Mouse (Mus musculus) skeletal muscle tissue, adult 2 months (tissue): ENCODE measurements around the gene Agap1.
"Not testable (repeated sequence)": the region's sequence is repeated elsewhere in the genome, so short reads cannot be mapped to it uniquely, and the experiment has no call there.

Experiments used
- DNase-seq: peaks from one replicate; pipeline ENCODE4 v3.0.0-alpha.2; 2012; ENCODE audit warnings: low read depth, low spot score

Gene Agap1

GRCm38 (mm10) chr1:89501891-89502290 is 47.3 kb downstream of the Agap1 start:
- not testable (repeated sequence) for DNase-seq

GRCm38 (mm10) chr1:89509196-89509595 is 54.6 kb downstream of the Agap1 start:
- DNase-seq: no peak

GRCm38 (mm10) chr1:89509763-89510340 is 55.2 kb downstream of the Agap1 start:
- DNase-seq: no peak

- DNase-seq: no peak
Measured at GRCm38 (mm10) chr1:89510731-89511130, 56.1 kb downstream of the Agap1 start.

GRCm38 (mm10) chr1:89513616-89514283 is 59.1 kb downstream of the Agap1 start:
- DNase-seq: no peak

GRCm38 (mm10) chr1:89515808-89516560 is 61.4 kb downstream of the Agap1 start:
- DNase-seq: no peak

- DNase-seq: no peak
Measured at GRCm38 (mm10) chr1:89517817-89518216, 63.2 kb downstream of the Agap1 start.

- DNase-seq: no peak
Measured at GRCm38 (mm10) chr1:89519914-89520643, 65.5 kb downstream of the Agap1 start.

- DNase-seq: no peak
Measured at GRCm38 (mm10) chr1:89521406-89521805, 66.8 kb downstream of the Agap1 start.

- no peak for DNase-seq
Measured at GRCm38 (mm10) chr1:89521935-89522535, 67.4 kb downstream of the Agap1 start.

GRCm38 (mm10) chr1:89524369-89524768 is 69.8 kb downstream of the Agap1 start:
- DNase-seq: peak; percentile 81

GRCm38 (mm10) chr1:89524998-89525397 is 70.4 kb downstream of the Agap1 start:
- DNase-seq: no peak

- DNase-seq: peak; percentile 45
Measured at GRCm38 (mm10) chr1:89525825-89526224, 71.2 kb downstream of the Agap1 start.

GRCm38 (mm10) chr1:89528671-89529276 is 74.2 kb downstream of the Agap1 start:
- no peak for DNase-seq

- DNase-seq: no peak
Measured at GRCm38 (mm10) chr1:89533702-89534101, 79.1 kb downstream of the Agap1 start.

GRCm38 (mm10) chr1:89535206-89535605 is 80.6 kb downstream of the Agap1 start:
- DNase-seq: no peak

- peak; percentile 86 for DNase-seq
Measured at GRCm38 (mm10) chr1:89538163-89538946, 83.7 kb downstream of the Agap1 start.

GRCm38 (mm10) chr1:89539127-89539526 is 84.5 kb downstream of the Agap1 start:
- no peak for DNase-seq

GRCm38 (mm10) chr1:89541151-89541550 is 86.5 kb downstream of the Agap1 start:
- DNase-seq: no peak

- DNase-seq: no peak
Measured at GRCm38 (mm10) chr1:89542464-89542863, 87.9 kb downstream of the Agap1 start.
